In genomic region chr7:60391011-60391863, GRCm38 (mm10) we compare ENCODE assay signal across 8 mouse cellular contexts.
DNase-seq lines count a peak whose midpoint lies in the region; ATAC-seq and TF ChIP-seq lines count a peak whose summit lies in the region.
"Not testable (repeated sequence)": the region's sequence is repeated elsewhere in the genome, so short reads cannot be mapped to it uniquely, and the experiment has no call there.

No protein-coding gene starts in this region.

- H3K27ac ChIP-seq in forebrain, embryonic 16.5 days (ENCODE audit: low read length) = peak overlapping the region; percentile 79
- peak overlapping the region; percentile 81 for H3K27ac ChIP-seq in midbrain, embryonic 15.5 days
- not testable (repeated sequence) for H3K27ac ChIP-seq in small intestine, adult 2 months (ENCODE audit: insufficient read depth, low read depth, low read length)

- not testable (repeated sequence) for H3K36me3 ChIP-seq in forebrain, embryonic 16.5 days (ENCODE audit: control insufficient read depth, insufficient read depth); midbrain, embryonic 15.5 days (replicated peaks); small intestine, adult 2 months (ENCODE audit: control insufficient read depth, insufficient read depth, low read length)

- ATAC-seq in forebrain, embryonic 16.5 days = peak; percentile 99
- ATAC-seq in midbrain, embryonic 15.5 days (replicated peaks) = peak; percentile 98

- H3K9me3 ChIP-seq in forebrain, embryonic 16.5 days (ENCODE audit: control insufficient read depth, low read length); midbrain, embryonic 15.5 days: not testable (repeated sequence)

- peak overlapping the region; percentile 37; the same call in 1 of the 2 replicates for H3K9ac ChIP-seq in forebrain, embryonic 16.5 days (replicated peaks; ENCODE audit: low read depth, low read length)
- H3K9ac ChIP-seq in midbrain, embryonic 15.5 days = 0 out of 2 replicates have a peak overlapping the region, but pooled peaks have one; percentile 20

- TF ChIP-seq CTCF in small intestine, adult 2 months (IDR thresholded peaks at IDR 0.05; ENCODE audit: extremely low read depth, insufficient read length, insufficient replicate concordance, low read depth, low read length) = not testable (repeated sequence)

- peak overlapping the region; percentile 43 for H3K4me3 ChIP-seq in forebrain, embryonic 16.5 days (replicated peaks; ENCODE audit: low read length)
- H3K4me3 ChIP-seq in midbrain, embryonic 15.5 days = peak overlapping the region; percentile 38
- H3K4me3 ChIP-seq in small intestine, adult 2 months (ENCODE audit: low read depth, low read length) = peak overlapping the region; percentile 33

- DNase-seq in R1 (ENCODE audit: low read depth, low spot score) (peak; percentile 79), liver (peak; percentile 65)
- DNase-seq in cerebellum, adult 9-11 months = peak; percentile 69
- DNase-seq in heart, postnatal 36 days = peak; percentile 3 to 4
- peak; percentile 25 to 53 for DNase-seq in kidney, postnatal 36 days

- not testable (repeated sequence) for H3K4me1 ChIP-seq in forebrain, embryonic 16.5 days (replicated peaks; ENCODE audit: control insufficient read depth, insufficient read depth, low read length); midbrain, embryonic 15.5 days; small intestine, adult 2 months (ENCODE audit: control insufficient read depth, insufficient read depth, insufficient read length, low read length)

- TF ChIP-seq POLR2A in small intestine, adult 2 months (IDR thresholded peaks at IDR 0.05; ENCODE audit: low read depth, low read length) = not testable (repeated sequence)

- 18% methylated on average over 33 of the region's 33 CpGs for WGBS in forebrain, embryonic 16.5 days
- WGBS in midbrain, embryonic 15.5 days = 16% methylated on average over 33 of the region's 33 CpGs
- 15% methylated on average over 33 of the region's 33 CpGs for WGBS in small intestine, adult 2 months

- peak overlapping the region; percentile 36 for H3K4me2 ChIP-seq in forebrain, embryonic 16.5 days (ENCODE audit: low read length)
- peak overlapping the region; percentile 39 for H3K4me2 ChIP-seq in midbrain, embryonic 15.5 days

- not testable (repeated sequence) for H3K27me3 ChIP-seq in forebrain, embryonic 16.5 days (replicated peaks; ENCODE audit: control insufficient read depth, insufficient read depth, low read length); midbrain, embryonic 15.5 days (replicated peaks); small intestine, adult 2 months (ENCODE audit: control insufficient read depth, insufficient read depth, low read length)

- intact Hi-C loops in heart, postnatal 36 days (cut with DNase I) = not testable (repeated sequence)

Comparison
In these comparisons a context has a peak if more than half of its experiments do, and no peak if none do; other contexts are left out.
1. DNase-seq: peak in every context shown above with its lines; median percentile 79 in R1; 69 in cerebellum, adult 9-11 months; 65 in liver; 39 in kidney, postnatal 36 days; 4 in heart, postnatal 36 days.